Mouse (Mus musculus) lung, embryonic 14.5 days (tissue): ENCODE measurements around the gene Nup210l. TPM values are rescaled to one million over a fixed set of nuclear protein-coding genes. Genes with fewer than 3 reads are reported as not detected.
"Not testable (repeated sequence)": the region's sequence is repeated elsewhere in the genome, so short reads cannot be mapped to it uniquely, and the experiment has no call there.

ENCODE experiments used
- ATAC-seq: fragments of 200-750 bp; cut with Nextera tagmentation; 2 replicates; pipeline ENCODE4 v1.8.0; 2017; ENCODE audit warnings: mild to moderate bottlenecking, moderate TSS enrichment, moderate library complexity; ENCODE audit not compliant: insufficient read depth
- DNase-seq: peaks from one replicate; pipeline ENCODE4 v3.0.0-alpha.2; 2015
- H3K27ac ChIP-seq: fragments of 300-500 bp; sonication (generic); 2 replicates; pipeline ENCODE4 v1.5.1; 2014; ENCODE audit warnings: low read depth, mild to moderate bottlenecking, moderate library complexity
- H3K27me3 ChIP-seq: fragments of 300-500 bp; sonication (generic); 2 replicates; pipeline ENCODE4 v1.6.1; 2014; ENCODE audit warnings: low read length, control low read depth; ENCODE audit not compliant: insufficient read depth
- H3K36me3 ChIP-seq: fragments of 300-500 bp; sonication (generic); 2 replicates; pipeline ENCODE4 v1.6.1; 2014; ENCODE audit warnings: control low read depth; ENCODE audit not compliant: insufficient read depth
- H3K4me1 ChIP-seq: fragments of 300-500 bp; sonication (generic); 2 replicates; pipeline ENCODE4 v1.6.1; 2014; ENCODE audit warnings: antibody characterized with exemption, control low read depth; ENCODE audit not compliant: insufficient read depth
- H3K4me2 ChIP-seq: fragments of 300-500 bp; sonication (generic); 2 replicates; pipeline ENCODE4 v1.6.1; 2014; ENCODE audit warnings: mild to moderate bottlenecking
- H3K4me3 ChIP-seq: fragments of 300-500 bp; sonication (generic); 2 replicates; pipeline ENCODE4 v1.5.1; 2014; ENCODE audit warnings: low read depth, low read length
- H3K9ac ChIP-seq: fragments of 300-500 bp; sonication (generic); 2 replicates; pipeline ENCODE4 v1.6.1; 2014
- H3K9me3 ChIP-seq: fragments of 300-500 bp; sonication (generic); 2 replicates; pipeline ENCODE4 v1.6.1; 2016; ENCODE audit warnings: low read depth, low read length, control low read depth
- CTCF ChIP-seq: IDR thresholded peaks from 2 replicates; pipeline ENCODE4 v1.5.1; 2016; ENCODE audit warnings: antibody characterized with exemption, low read depth
- WGBS: fragments of 180-500 bp; shearing (Covaris S2); extraction: QIAGEN DNeasy Blood & Tissue Kit; methylation state at CpG from one replicate; pipeline ENCODE4 v1.1.7; 2014; 5-methylcytosine and 5-hydroxymethylcytosine counted together
- polyA plus RNA-seq: library from polyadenylated mRNA; unstranded; fragments of >200 nt; fragmentation: Nextera tagmentation; extraction: Ambion mirVana; gene quantifications from 2 replicates; pipeline ENCODE4 v1.2.1, GENCODE M21; 2014

The Nup210l gene
- polyA plus RNA-seq, 1 experiment from 2014 or later, result 0.58 TPM

DNA sequence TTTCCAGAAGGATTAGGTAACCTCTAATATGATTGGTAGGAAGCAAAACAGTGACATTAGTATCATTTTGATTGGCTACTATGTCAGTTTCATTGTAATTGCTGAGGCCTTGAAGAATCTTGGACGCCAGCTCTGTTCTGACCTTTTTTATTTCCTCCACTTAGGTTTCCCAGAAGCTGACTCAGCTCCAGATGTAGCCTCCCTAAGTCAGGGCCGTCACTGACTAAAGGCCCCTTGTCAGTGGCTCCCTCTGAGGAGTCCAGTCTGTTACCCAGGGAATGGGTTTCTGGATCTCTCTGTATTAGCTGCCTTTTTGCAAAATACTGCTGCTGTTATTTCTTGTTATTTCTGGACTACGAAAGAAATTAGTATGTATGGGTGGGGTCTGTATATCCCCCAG lies 11.6 kb downstream of the Nup210l start:
- Histone ChIP-seq H3K4me2 (no peak overlapping the region), H3K4me3 (no peak overlapping the region), H3K9me3 (no peaks in the 10 kb centered on the region), H3K27me3 (no peaks in the 10 kb centered on the region), H3K4me1 (no peaks in the 10 kb centered on the region), H3K9ac (no peak overlapping the region), H3K36me3 (no peaks in the 10 kb centered on the region), H3K27ac (no peak overlapping the region)
- WGBS, result 69% methylated on average over 3 of the region's 3 CpGs
- ATAC-seq (no peak), DNase-seq (no peak)
- no peak for TF ChIP-seq CTCF

DNA sequence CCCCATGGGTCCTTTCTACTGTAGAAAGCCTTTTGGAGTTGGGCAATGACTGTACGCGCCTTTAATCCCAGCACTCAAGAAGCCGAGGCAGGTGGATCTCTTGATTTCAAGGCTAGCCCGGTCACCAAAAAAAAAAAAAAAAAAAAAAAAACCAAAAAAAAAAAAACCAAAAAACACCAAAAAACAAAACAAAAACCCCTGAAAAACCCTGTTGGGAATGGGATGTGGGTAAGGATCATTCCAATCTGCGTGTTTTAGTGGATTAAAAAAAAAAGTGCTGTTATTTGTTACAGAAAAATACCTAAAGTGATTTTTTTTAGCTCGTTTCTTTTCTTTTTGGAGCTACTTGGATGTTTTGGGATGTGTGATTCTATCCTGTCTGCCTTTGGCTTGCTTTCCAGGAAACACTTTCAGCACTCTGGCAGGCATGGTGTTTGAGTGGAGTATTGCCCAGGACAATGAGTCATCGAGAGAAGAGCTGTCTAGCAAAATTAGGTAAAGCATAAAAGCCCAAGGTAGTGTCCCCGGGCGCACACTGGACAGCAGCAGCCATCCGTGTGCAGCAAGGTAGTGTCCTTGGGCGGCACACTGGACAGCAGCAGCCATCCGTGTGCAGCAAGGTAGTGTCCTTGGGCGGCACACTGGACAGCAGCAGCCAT lies 14.3 kb downstream of the Nup210l start:
- Histone ChIP-seq H3K4me1 (no peaks in the 10 kb centered on the region), H3K9ac (no peak overlapping the region), H3K36me3 (no peaks in the 10 kb centered on the region), H3K27me3 (no peaks in the 10 kb centered on the region), H3K27ac (no peak overlapping the region), H3K4me2 (no peak overlapping the region), H3K9me3 (no peaks in the 10 kb centered on the region), H3K4me3 (no peak overlapping the region)
- 89% methylated on average over 13 of the region's 13 CpGs for whole genome bisulfite sequencing
- TF ChIP-seq CTCF, result no peak
- DNase-seq (no peak), ATAC-seq (no peak)

DNA sequence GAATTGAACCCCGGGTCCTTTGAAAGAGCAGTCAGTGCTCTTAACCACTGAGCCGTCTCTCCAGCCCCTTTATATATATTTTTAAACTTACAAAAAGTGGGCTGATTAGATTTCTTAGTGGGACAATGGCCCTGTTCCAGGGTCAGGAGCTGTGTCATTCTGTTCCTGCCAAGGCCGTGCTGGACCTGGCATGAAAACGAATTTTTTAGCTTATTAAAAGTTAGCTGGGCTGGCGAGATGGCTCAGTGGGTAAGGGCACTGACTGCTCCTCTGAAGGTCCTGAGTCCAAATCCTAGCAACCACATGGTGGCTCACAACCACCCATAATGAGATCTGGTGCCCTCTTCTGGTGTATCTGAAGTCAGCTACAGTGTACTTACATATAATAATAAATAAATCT lies 18.1 kb downstream of the Nup210l start:
- ATAC-seq, H3K9me3 ChIP-seq, H3K4me2 ChIP-seq, H3K27me3 ChIP-seq, H3K27ac ChIP-seq, H3K4me3 ChIP-seq, DNase-seq, H3K9ac ChIP-seq, H3K4me1 ChIP-seq, H3K36me3 ChIP-seq: not testable (repeated sequence)
- WGBS, result 79% methylated on average over 5 of the region's 5 CpGs

DNA sequence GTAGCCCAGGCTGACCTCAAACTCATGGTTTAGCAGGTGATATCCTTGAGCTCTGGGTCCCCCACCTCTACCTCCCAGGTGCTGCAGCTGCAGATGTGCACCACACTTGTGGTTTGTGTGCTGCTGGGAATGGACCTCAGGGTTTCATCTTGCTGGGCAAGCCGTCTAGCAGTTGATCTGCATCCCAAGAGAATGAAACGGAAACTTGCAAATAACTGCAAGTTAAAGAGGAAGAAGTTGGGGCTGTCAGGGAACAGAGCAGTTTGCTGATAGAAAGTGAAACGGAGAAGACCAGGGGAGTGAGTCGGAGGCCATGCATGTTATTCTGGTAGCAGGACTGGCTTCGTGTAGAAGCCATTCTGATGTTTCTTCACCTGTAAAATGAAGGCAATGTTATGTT lies 21.8 kb downstream of the Nup210l start:
- WGBS, result 70% methylated on average over 5 of the region's 5 CpGs
- H3K4me3 ChIP-seq, result no peak overlapping the region
- H3K9me3 ChIP-seq, result no peaks in the 10 kb centered on the region
- no peak for ATAC-seq
- H3K36me3 ChIP-seq, result no peaks in the 10 kb centered on the region
- H3K27ac ChIP-seq, result no peak overlapping the region
- no peak overlapping the region for H3K4me2 ChIP-seq
- H3K27me3 ChIP-seq, result no peaks in the 10 kb centered on the region
- no peaks in the 10 kb centered on the region for H3K4me1 ChIP-seq
- no peak overlapping the region for H3K9ac ChIP-seq
- TF ChIP-seq CTCF, result no peak
- DNase-seq, result no peak

DNA sequence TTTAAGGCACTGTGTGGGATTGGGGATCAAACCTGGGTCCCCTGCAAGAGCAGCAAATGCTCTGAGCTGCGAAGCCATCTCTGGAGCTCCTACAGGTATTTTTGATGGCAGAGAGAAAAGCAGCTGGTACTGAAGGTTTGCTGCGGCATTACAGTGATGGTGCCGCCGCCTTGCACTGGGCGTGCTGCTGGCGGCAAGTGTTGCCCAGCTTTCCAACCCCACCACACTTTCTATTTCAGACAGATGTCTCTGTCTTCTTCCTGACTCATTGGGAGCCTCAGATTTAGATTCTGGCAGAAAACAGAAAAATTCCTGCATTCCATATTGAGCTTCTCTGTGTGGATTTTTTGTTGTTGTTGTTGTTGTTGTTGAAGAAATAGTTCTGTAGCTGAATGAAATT lies 23.9 kb downstream of the Nup210l start:
- Histone ChIP-seq H3K9me3 (no peaks in the 10 kb centered on the region), H3K27me3 (no peaks in the 10 kb centered on the region), H3K36me3 (no peaks in the 10 kb centered on the region), H3K27ac (no peak overlapping the region), H3K9ac (no peak overlapping the region), H3K4me3 (no peak overlapping the region), H3K4me2 (no peak overlapping the region), H3K4me1 (no peaks in the 10 kb centered on the region)
- ATAC-seq (no peak), DNase-seq (no peak)
- TF ChIP-seq CTCF, result no peak
- WGBS, result 91% methylated on average over 6 of the region's 6 CpGs

DNA sequence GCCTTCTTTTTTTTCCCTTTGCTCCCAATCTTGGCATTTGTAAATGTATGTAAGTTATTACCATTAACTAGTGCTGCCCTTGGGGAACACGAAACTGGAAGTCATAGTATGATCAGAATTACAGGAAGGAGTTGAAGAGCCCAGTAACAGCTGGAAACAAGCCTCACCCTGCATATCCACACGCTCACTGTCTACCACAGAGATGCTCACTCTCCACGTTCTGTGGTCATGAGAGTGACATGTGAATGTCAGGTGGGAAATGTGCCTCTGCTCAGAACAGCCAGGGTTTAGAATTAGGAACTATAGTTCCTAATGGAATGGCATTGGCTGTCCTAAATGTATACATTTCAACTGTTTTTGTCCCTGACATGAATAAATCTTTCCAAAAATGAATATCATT lies 28.8 kb downstream of the Nup210l start:
- H3K36me3 ChIP-seq, result no peaks in the 10 kb centered on the region
- no peak overlapping the region for H3K4me2 ChIP-seq
- no peaks in the 10 kb centered on the region for H3K4me1 ChIP-seq
- no peak overlapping the region for H3K9ac ChIP-seq
- H3K4me3 ChIP-seq, result no peak overlapping the region
- no peak overlapping the region for H3K27ac ChIP-seq
- ATAC-seq, result no peak
- TF ChIP-seq CTCF, result no peak
- DNase-seq, result no peak
- no peaks in the 10 kb centered on the region for H3K9me3 ChIP-seq
- H3K27me3 ChIP-seq, result no peaks in the 10 kb centered on the region
- WGBS, result 72% methylated on average over 3 of the region's 3 CpGs

DNA sequence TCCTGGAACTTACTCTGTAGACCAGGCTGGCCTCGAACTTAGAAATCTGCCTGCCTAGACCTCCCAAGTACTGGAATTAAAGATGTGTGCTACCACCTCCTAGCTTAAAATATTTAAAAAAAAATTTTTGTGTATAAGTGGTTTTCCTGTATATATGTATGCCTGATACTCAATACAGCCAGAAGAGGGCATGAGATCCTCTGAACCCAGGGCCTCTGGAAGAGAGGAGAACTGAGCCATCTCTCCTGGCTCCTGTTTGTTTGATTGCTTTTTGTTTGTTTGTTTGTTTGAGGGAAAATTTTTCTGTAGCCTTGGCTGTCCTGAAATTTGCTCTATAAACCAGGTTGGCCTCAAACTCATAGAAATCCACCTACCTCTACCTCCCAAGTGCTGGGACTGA lies 29.4 kb downstream of the Nup210l start:
- H3K36me3 ChIP-seq, result no peaks in the 10 kb centered on the region
- WGBS, result 85% methylated on average over 1 of the region's 1 CpGs
- DNase-seq (no peak), ATAC-seq (no peak)
- no peaks in the 10 kb centered on the region for H3K9me3 ChIP-seq
- H3K4me1 ChIP-seq, result no peaks in the 10 kb centered on the region
- H3K4me3 ChIP-seq, result no peak overlapping the region
- H3K27me3 ChIP-seq, result no peaks in the 10 kb centered on the region
- H3K9ac ChIP-seq, result no peak overlapping the region
- no peak overlapping the region for H3K27ac ChIP-seq
- no peak overlapping the region for H3K4me2 ChIP-seq
- no peak for TF ChIP-seq CTCF

DNA sequence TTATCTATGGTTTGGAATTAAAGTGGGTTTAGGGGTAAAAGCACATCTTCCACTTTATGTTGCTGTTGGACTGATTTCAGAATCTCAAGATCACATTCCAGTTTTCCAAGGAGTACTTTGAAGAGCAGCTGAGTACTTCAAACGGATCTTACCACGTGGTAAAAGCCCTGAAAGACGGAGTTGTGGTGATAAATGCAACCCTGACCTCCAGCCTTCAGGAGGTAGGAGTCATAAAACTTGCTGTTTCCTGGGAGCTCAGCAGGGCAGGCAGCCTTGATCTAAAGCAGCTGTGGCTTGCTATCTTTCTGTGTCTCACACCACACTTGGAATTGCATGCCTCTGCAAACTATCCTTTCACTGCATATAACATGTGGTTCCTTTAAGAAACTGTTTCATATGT lies 30.6 kb downstream of the Nup210l start:
- DNase-seq (peak; percentile 46), ATAC-seq (peak; percentile 21; the same call in 1 of the 2 replicates)
- no peaks in the 10 kb centered on the region for H3K4me1 ChIP-seq

More for the DNA sequence above, 30.6 kb downstream of the Nup210l start:
- H3K27me3 ChIP-seq, result no peaks in the 10 kb centered on the region
- WGBS, result 8% methylated on average over 3 of the region's 3 CpGs
- H3K36me3 ChIP-seq, result no peaks in the 10 kb centered on the region
- no peak overlapping the region for H3K4me2 ChIP-seq
- H3K9ac ChIP-seq, result no peak overlapping the region
- no peak overlapping the region for H3K4me3 ChIP-seq
- H3K9me3 ChIP-seq, result no peaks in the 10 kb centered on the region
- TF ChIP-seq CTCF, result no peak
- no peak overlapping the region for H3K27ac ChIP-seq
